Mouse (Mus musculus): Measurements from ENCODE around the gene Cd109. TPM values are rescaled to one million over a fixed set of nuclear protein-coding genes. Genes with fewer than 3 reads are reported as not detected.

The Cd109 gene
- polyA plus RNA-seq (2012; rRNA removed): 0.37 and 0.40 TPM in 2 replicates

- DNase-seq (ENCODE audit: low read depth, low spot score): no peak
- WGBS: 2% methylated on average over 43 of the region's 43 CpGs
Observed at GRCm38 (mm10) chr9:78615401-78616021, at the start of gene Cd109. Cd109 (plus strand) TSS chr9:78615546.

DNA sequence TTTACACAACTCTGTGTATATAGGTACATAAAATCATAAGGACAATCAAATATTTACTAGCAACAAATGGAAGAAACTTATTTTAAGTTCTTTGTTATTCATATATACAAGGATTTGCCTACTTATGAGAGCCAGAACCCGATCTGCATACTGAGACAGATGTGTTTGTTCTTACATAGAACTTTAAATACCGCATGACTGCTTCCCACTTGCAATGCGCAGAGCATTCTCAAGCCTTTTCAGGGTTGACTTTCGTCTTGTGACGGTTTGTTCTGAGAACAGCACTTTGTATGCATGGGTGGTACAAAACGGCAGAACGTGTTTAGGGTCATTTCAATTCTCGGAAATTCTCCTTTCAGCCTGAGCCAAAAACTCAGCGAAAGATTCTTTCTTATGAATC is 45.4 kb upstream of the Cd109 start:
- 97% methylated on average over 9 of the region's 9 CpGs for whole genome bisulfite sequencing

DNA sequence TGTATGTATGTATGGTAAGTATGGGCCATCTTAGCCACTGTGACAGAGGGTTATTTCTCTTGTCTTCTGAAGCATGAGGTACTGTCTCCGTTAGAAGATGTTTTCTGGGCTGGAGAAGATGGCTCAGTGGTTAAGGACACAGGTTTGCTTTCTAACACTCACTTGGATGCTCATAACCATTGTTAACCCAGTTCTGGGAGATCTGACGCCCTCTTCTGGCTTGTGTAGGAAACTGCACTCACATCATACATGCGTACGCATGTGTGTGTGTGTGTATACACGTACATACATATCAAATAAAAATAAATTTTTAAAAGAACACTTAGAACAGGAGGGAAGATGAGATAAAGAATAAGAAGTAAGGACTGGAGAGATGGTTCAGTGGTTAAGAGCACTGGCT is 38.9 kb upstream of the Cd109 start:
- WGBS: 90% methylated on average over 5 of the region's 5 CpGs
- DNase-seq (ENCODE audit: low read depth, low spot score): no peak

More for the DNA sequence above, 45.4 kb upstream of the Cd109 start:
- no peak for DNase-seq (ENCODE audit: low read depth, low spot score)

DNA sequence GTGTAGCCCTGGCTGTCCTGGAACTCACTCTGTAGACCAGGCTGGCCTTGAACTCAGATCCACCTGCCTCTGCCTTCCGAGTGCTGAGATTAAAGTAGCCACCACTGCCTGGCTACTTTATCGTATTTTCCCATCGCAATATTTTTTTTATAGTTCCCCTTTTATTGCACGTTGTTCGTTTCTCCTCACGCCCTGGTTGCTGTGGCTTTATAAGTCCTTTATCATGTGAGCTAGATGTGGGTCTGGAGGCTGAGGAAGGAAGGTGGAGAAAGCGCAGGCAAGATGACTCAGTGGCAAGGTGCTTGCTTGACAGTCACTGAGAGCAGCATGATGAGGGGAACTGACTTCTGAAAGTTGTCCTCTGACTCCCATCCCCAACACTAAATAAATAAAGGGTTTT is 36.5 kb upstream of the Cd109 start:
- 26% methylated on average over 7 of the region's 7 CpGs for WGBS
- peak; percentile 53 for DNase-seq (ENCODE audit: low read depth, low spot score)

DNA sequence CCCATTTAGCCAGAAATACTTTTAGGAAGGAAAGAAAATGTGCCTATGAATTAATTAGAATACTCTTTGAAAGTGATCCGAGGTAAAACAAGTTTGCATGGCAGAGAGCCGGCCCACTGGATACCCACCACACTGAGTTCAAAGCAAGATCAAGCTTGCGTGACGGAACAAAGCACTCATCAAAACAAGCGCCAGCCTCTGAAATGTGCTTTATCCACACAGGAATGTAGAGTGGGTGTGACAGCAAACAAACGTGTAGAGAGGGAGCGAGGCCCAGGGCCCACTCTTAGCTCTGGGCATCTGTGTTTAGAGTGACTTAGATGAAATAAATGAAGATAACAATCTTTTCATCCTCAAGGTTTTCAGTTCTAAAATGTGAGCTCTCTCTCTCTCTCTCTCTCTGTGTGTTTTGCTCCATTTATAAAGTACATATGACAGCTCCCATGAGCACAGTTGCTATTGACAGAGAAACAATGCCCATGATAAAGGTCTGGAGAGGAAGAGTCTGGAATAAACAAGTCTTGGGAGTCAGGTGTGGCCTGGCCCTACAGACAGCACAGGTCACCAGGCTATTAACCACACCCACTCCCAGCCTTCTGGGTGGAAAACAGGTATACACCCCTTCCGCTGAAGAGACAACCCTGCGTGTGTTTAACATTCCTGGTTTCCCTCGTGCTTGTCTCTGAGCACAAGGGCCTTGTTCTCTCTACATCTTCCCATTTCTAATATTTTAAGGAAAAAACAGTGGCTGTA is 35.5 kb upstream of the Cd109 start:
- 59% methylated on average over 10 of the region's 10 CpGs for WGBS
- DNase-seq (ENCODE audit: low read depth, low spot score): no peak

DNA sequence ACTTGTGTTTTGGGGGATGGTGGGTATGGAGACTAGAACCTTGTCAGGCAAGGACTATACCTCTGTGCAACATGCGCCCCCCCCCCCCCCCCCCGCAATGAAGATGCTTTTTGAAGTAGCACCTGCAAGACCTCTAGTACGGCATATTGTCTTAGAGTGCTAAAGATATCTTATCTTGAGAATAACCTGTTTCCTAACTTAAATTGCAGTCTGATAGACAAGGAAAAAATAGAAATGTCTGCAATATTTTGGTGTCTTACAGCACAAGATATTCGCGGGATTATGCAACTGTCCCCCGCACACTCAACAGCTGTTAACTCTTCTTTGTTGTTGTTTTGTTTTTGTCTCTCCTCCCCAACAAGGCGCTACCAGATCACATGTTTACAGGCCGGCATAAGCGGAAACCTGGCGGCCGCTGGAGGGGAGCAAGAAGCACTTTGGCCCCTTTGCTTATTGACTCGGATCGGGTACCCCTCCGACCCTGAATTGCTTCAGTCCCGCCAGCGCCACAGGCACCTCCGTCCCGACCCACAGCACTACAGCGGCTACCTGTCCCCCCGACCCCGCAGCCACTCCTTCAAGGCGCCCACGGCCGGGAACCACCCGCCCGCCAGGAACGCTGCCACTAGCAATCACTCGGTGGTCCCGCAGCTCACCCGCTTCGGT is 28.0 kb upstream of the Cd109 start:
- no peak for DNase-seq (ENCODE audit: low read depth, low spot score)

DNA sequence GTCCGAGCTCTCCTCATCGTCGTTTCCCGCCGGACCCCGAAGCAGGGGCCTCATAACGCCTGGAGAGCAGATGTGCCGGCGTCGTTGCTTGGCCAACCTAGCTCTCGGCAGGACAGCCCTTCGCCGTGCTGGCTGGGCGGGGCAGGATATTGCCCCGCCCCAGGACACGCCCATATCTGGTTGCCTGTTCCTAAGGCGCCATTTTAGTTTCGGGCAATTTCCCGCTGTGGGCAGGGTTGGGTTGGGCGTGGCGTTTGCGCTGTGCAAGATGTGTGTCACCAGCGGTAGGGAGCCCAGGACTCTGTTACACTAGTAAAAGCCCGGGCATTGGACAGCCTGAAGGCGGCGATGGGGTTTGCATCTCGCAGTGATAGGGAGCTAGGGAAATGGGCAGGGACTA is 27.4 kb upstream of the Cd109 start, which contains the start of gene Slc17a5:
TSS of gene Slc17a5 (minus strand) at position 128 of the 400 bp plus-strand sequence.
- peak; percentile 84 for DNase-seq (ENCODE audit: low read depth, low spot score)
- WGBS: under 1% methylated on average over 27 of the region's 27 CpGs

More for the DNA sequence above, 28.0 kb upstream of the Cd109 start:
- WGBS: under 1% methylated on average over 31 of the region's 31 CpGs

- no peak for DNase-seq (ENCODE audit: low read depth, low spot score)
- 57% methylated on average over 10 of the region's 10 CpGs for WGBS
Observed at GRCm38 (mm10) chr9:78588411-78589033, 26.8 kb upstream of the Cd109 start.

DNA sequence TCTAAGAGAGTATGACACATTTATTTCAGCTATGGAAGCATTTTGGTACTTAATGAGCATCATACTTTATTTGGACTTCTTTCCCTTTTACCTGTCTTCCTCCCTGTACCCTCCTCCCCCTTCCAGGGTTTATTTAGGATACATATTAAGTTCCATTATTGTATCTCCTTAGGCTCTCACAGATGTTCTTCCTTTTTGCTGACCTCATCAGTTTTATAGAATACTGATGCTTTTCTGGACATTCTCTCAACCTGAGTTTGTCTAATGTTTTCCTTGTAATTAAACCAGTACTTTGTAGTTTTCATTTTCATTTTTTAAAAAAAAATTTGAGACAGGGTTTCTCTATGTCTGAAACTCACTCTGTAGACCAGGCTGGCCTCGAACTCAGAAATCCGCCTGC is 24.9 kb upstream of the Cd109 start:
- no peak for DNase-seq (ENCODE audit: low read depth, low spot score)
- 89% methylated on average over 2 of the region's 2 CpGs for WGBS

- WGBS: 61% methylated on average over 3 of the region's 3 CpGs
- no peak for DNase-seq (ENCODE audit: low read depth, low spot score)
Observed at GRCm38 (mm10) chr9:78595257-78595656, 20.1 kb upstream of the Cd109 start.

DNA sequence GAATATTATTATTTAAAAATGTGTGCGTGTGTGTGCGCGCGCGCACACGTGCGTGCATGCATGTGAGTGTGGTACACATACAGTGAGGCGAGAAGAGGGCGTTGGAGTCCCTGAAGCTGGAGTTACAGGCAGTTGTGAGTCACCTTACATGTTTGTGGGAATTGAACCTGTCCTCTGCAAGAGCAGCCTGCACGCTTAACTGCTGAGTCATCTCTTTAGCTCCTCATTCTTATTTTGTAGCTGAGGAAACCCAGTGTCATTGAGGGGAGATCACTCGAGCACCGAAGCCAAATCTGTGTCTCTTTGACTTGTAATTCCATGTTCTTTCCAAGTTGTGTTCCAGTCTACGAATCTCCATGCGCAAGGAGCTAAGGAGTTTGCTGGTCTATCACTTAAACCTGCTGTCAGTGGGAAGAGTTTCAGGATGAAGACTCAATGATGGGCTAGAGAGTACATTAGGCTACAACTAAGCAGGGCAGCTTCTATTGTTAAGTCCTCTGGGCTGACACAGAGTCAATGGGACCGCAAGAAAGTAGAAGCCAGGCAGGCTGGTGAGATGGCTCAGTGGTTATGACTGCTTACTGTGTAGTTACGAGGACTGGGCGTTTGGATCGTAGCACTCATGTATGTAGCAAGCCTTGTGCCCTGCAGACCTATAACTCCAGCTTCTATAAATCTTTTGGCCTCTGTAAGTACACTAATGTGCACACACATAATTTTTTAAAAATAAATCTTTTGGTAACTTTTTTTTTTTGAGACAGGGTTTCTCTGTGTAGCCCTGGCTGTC is 19.4 kb upstream of the Cd109 start:
- DNase-seq (ENCODE audit: low read depth, low spot score): no peak

DNA sequence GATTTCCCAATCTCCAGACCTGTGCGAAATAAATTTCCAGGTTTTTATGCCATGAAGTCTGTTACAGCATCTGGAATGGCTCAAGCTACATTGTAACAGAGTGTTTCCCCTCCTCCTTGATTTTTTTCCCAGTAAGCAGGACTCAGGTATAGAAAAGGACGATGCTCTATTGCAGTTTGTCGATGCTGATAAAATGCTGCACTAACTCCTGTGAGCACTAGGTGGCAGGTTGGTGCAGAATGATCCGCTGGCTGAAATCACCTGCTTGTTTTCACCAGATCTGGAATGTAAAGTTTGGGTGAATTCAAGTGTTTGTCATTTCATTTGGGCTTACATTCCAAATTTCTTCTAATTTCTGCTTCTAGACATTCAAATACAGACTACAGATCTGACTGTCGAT is 18.5 kb upstream of the Cd109 start:
- DNase-seq (ENCODE audit: low read depth, low spot score): no peak
- WGBS: 5% methylated on average over 5 of the region's 5 CpGs

More for the DNA sequence above, 19.4 kb upstream of the Cd109 start:
- 85% methylated on average over 18 of the region's 18 CpGs for WGBS

DNA sequence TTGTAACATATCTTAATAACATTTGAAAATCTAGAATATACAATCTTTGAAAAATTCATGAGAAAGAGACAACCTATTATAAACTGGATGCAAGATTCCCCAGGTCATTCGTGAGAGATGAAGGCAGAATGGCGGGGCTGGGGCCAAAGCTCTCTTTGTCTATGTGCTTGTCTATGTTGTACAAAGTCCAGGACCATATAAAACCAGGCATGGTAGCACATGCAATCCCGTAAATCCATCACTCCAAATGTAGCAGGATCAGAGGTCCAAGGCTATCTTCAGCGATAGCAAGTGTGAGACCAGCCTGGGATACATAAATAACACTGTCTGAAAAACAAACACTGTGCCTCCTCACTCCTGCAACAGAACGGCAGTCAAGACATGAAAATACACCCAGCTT is 15.4 kb upstream of the Cd109 start:
- 28% methylated on average over 5 of the region's 5 CpGs for WGBS
- DNase-seq (ENCODE audit: low read depth, low spot score): no peak

DNA sequence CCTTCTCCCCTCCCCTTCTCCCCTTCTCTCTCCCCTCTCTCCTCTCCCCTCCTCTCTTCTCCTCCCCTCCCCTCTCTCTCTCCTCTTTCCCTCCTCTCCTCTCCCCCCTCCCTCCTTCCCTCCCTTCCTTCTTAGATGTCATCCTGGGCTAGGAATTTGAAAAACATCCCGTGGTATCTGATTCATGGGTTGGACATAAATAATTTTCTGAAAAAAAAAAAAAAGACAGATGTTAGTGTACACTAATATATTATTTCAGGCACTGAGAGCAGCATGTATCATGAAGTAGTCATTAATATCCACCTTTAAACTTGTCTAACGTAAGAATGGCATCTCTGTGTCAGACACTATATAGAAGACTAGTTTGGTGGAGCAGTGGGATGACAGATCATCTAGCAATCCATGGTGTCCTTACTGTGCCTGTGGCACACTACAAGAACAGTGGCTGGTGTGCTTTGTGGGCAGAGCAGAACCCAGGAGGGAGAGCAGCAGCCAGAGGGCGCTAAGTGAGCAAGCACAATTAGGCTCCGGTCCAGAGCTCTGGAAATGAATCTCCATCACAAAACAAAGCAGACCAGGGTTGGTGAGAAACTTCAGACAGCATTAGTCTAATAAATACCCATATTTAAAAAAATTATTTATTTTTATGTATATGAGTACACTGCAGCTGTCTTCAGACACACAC is 14.2 kb upstream of the Cd109 start:
- WGBS: 56% methylated on average over 4 of the region's 4 CpGs
- no peak for DNase-seq (ENCODE audit: low read depth, low spot score)

DNA sequence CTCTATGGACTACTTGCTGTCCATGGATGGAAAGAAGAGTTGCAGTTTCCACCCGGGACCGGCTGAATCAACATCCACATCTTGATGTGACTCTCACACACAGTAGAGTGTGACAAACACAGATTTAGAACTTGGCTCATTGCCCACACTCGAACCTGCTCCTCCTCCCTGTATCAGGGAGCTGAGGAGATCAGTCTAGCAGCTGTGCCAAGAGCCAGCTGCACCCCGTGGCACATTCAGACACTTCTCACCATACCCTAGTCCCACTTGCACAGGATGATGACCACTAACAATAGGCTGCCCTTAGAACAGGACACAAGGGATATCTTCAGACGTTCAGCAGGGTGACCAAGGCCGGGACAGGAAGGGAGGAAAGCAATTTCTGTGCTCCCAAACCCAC is 1.1 kb upstream of the Cd109 start:
- no peak for DNase-seq (ENCODE audit: low read depth, low spot score)
- WGBS: 30% methylated on average over 6 of the region's 6 CpGs

DNA sequence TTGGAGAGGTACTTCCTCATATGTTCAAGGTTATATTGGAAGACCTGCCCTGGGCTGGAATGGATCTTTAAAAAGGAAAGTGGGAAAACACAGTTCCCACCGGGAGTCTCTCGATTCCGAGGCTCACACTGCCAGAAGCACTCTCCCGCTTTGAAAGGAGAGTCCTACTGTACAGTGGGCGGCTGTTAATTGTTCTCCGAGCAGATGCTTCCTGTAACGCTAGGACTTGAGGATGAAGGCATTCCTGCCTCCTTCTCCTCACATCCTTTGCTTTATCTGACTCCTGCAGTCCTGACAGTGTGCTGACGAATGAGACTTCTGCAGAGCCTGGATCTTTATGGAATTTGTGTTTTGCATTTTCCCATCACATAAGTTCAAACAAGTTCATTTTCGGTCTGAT is 3.9 kb downstream of the Cd109 start:
- no peak for DNase-seq (ENCODE audit: low read depth, low spot score)
- whole genome bisulfite sequencing: 78% methylated on average over 9 of the region's 9 CpGs

DNA sequence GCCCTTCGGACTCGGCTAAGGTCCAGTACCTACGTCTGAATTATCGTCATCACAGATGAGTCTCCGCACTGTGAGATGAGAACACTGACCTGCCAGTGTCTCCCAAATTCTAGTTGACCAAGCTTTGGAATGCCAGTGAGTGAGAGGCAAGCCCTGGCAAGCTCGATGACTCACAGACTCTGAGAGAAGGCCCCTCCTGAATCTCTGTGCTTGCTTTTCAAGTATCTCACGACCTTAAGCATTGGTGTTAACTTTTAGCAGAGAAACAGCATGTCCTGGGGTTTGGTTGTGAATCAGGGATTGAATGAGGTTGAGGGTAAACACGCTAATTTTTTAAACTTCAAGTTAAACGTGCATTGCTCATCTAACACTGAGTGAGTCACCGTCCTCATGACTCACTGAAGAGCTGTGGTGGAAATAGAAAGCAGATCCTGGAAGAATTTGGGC is 8.0 kb downstream of the Cd109 start:
- DNase-seq (ENCODE audit: low read depth, low spot score): no peak
- 48% methylated on average over 10 of the region's 10 CpGs for WGBS

- DNase-seq (ENCODE audit: low read depth, low spot score): no peak
- 53% methylated on average over 6 of the region's 6 CpGs for WGBS
Observed at GRCm38 (mm10) chr9:78629991-78630390, 14.6 kb downstream of the Cd109 start.
